Mouse (Mus musculus): ENCODE measurements around the gene Shld2. TPM values are rescaled to one million over a fixed set of nuclear protein-coding genes. Genes with fewer than 3 reads are reported as not detected.
"Not testable (repeated sequence)": the region's sequence is repeated elsewhere in the genome, so short reads cannot be mapped to it uniquely, and the experiment has no call there.

The Shld2 gene
- polyA plus RNA-seq, 1 experiment = 9.9 TPM

GRCm38 (mm10) chr14:34341993-34342392, 31.7 kb upstream of the Shld2 start:
- H3K4me1 ChIP-seq (ENCODE audit: control insufficient read depth, insufficient read depth, insufficient read length, low read length) = no peaks in the 10 kb centered on the region
- H3K27ac ChIP-seq (replicated peaks; ENCODE audit: low read depth, low read length) = no peak overlapping the region
- H3K4me3 ChIP-seq (ENCODE audit: insufficient read depth, low read depth, low read length) = no peak overlapping the region

DNA sequence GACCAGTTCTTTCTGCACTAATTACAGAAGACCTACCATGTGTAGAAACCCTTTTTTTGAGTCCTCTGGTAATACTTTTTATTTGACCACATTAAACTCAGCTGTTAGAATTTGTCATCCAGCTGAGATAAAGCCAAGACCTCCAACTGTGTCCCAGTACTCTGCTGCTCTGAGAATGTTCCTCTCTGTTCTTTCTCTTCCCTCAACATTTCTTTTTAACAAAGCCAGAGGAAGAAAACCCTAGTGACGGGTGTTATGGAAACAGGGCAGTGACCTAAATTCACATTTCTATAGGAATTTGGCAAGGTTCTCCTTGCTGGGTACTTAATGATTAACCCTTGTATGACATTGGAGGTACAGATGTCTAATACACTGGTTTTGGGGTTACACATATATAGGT, 29.2 kb upstream of the Shld2 start:
- Histone ChIP-seq H3K4me1 (ENCODE audit: control insufficient read depth, insufficient read depth, insufficient read length, low read length) (no peaks in the 10 kb centered on the region), H3K4me3 (ENCODE audit: insufficient read depth, low read depth, low read length) (no peak overlapping the region), H3K27ac (replicated peaks; ENCODE audit: low read depth, low read length) (no peak overlapping the region)

DNA sequence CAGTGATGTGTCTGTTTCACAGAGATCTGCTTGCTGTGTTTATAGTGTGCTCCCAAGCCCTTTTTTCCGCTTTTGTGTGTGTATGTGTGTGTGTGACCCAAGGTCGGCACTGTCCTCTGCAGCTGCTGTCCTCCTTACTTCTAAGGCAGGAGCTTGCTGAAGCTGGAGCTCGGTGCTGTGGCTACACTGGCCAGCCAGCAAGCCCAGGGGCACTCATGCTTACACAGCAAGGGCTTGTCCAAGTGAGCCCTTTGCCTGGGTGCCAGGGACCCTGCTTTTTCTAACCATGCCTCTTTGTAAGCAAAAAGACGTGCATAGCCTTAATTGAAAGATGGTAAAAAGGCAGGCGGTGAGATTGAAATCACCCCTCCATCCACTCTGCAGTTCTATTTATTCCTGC, 22.2 kb upstream of the Shld2 start:
- Histone ChIP-seq H3K27ac (replicated peaks; ENCODE audit: low read depth, low read length) (no peak overlapping the region), H3K4me3 (ENCODE audit: insufficient read depth, low read depth, low read length) (no peak overlapping the region), H3K4me1 (ENCODE audit: control insufficient read depth, insufficient read depth, insufficient read length, low read length) (no peaks in the 10 kb centered on the region)

DNA sequence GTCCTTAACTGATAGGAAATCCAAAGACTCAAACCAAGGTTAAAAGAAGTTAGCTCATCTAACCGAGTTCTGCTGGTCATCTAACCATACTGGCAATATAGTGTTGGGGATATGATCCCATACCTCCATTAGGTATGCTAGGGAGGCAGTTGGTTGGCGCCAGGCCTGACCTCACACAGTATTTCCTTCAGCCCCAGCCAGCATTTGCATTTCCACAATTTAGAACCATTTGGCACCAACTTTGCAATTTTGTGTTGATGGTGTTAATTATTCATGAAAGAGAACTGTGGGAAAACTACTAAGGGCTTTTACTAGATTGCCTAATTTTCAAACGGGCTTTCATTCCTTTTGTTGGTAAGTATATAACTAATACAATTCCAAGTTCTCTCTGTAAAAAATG, 21.6 kb upstream of the Shld2 start:
- H3K4me3 ChIP-seq (ENCODE audit: insufficient read depth, low read depth, low read length) = no peak overlapping the region
- H3K27ac ChIP-seq (replicated peaks; ENCODE audit: low read depth, low read length) = no peak overlapping the region
- H3K4me1 ChIP-seq (ENCODE audit: control insufficient read depth, insufficient read depth, insufficient read length, low read length) = no peaks in the 10 kb centered on the region

GRCm38 (mm10) chr14:34330657-34331158, 20.4 kb upstream of the Shld2 start:
- Histone ChIP-seq H3K27ac (replicated peaks; ENCODE audit: low read depth, low read length) (no peak overlapping the region), H3K4me1 (ENCODE audit: control insufficient read depth, insufficient read depth, insufficient read length, low read length) (no peaks in the 10 kb centered on the region), H3K4me3 (ENCODE audit: insufficient read depth, low read depth, low read length) (no peak overlapping the region)

- no peaks in the 10 kb centered on the region for H3K4me1 ChIP-seq (ENCODE audit: control insufficient read depth, insufficient read depth, insufficient read length, low read length)
- H3K27ac ChIP-seq (replicated peaks; ENCODE audit: low read depth, low read length) = no peak overlapping the region
- H3K4me3 ChIP-seq (ENCODE audit: insufficient read depth, low read depth, low read length) = no peak overlapping the region
These were observed 17.3 kb upstream of the Shld2 start for GRCm38 (mm10) chr14:34327618-34328017.

DNA sequence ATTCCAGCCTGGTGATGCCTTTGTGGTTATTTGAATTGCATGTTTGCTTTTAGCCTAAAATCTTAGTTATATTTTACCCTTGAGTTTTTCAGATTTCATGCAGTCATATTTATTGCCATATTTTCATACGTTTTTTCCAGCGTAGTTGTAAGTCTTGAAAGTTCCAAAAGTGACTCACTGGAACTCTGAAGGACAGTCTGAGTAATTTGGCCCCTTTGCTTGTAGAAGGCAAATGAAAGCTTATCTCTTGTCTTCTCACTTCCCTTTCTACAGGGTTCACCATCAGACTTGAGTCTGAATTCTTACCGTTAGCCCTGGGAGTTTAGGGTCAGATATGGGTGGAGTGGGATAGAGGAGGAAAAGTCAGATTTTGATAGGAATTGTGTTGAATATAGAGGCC, 16.3 kb upstream of the Shld2 start:
- no peaks in the 10 kb centered on the region for H3K4me1 ChIP-seq (ENCODE audit: control insufficient read depth, insufficient read depth, insufficient read length, low read length)
- no peak overlapping the region for H3K4me3 ChIP-seq (ENCODE audit: insufficient read depth, low read depth, low read length)
- no peak overlapping the region for H3K27ac ChIP-seq (replicated peaks; ENCODE audit: low read depth, low read length)

GRCm38 (mm10) chr14:34323576-34324085, 13.3 kb upstream of the Shld2 start:
- Histone ChIP-seq H3K4me1 (ENCODE audit: control insufficient read depth, insufficient read depth, insufficient read length, low read length) (no peaks in the 10 kb centered on the region), H3K27ac (replicated peaks; ENCODE audit: low read depth, low read length) (no peak overlapping the region), H3K4me3 (ENCODE audit: insufficient read depth, low read depth, low read length) (no peak overlapping the region)

- H3K4me3 ChIP-seq (ENCODE audit: insufficient read depth, low read depth, low read length) = no peak overlapping the region
- no peak overlapping the region for H3K27ac ChIP-seq (replicated peaks; ENCODE audit: low read depth, low read length)
- H3K4me1 ChIP-seq (ENCODE audit: control insufficient read depth, insufficient read depth, insufficient read length, low read length) = peaks cover 2% of the 10 kb centered on the region; the same call in 1 of the 2 replicates
These were observed 7.8 kb upstream of the Shld2 start for GRCm38 (mm10) chr14:34318113-34318512.

- Histone ChIP-seq H3K4me1 (ENCODE audit: control insufficient read depth, insufficient read depth, insufficient read length, low read length) (peaks cover 2% of the 10 kb centered on the region; the same call in 1 of the 2 replicates), H3K4me3 (ENCODE audit: insufficient read depth, low read depth, low read length) (no peak overlapping the region), H3K27ac (replicated peaks; ENCODE audit: low read depth, low read length) (no peak overlapping the region)
These were observed 7.1 kb upstream of the Shld2 start for GRCm38 (mm10) chr14:34317431-34317830.

DNA sequence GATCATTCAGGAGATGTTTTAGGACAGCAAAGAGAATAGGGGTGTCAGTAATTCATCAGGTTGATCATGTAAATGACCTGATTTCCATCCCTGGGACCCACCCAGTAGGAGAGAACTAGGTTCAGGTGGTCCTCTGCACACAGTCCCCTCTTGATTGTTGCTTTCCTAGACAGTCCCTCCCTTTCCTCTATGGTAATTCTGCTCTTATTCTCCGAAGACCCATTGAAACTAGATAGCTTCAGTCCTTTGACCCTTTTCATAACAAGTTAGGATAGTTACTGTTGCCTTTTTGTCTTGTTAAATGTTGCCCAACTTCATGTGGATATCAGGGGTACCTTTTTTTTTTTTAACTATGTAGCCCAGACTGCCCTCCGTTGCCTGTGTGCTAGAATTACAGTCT, 6.1 kb upstream of the Shld2 start:
- Histone ChIP-seq H3K4me3 (ENCODE audit: insufficient read depth, low read depth, low read length) (no peak overlapping the region), H3K4me1 (ENCODE audit: control insufficient read depth, insufficient read depth, insufficient read length, low read length) (peaks cover 2% of the 10 kb centered on the region; the same call in 1 of the 2 replicates), H3K27ac (replicated peaks; ENCODE audit: low read depth, low read length) (no peak overlapping the region)

GRCm38 (mm10) chr14:34314796-34315195, 4.5 kb upstream of the Shld2 start:
- Histone ChIP-seq H3K4me1 (ENCODE audit: control insufficient read depth, insufficient read depth, insufficient read length, low read length) (peaks cover 2% of the 10 kb centered on the region; the same call in 1 of the 2 replicates), H3K4me3 (ENCODE audit: insufficient read depth, low read depth, low read length) (no peak overlapping the region), H3K27ac (replicated peaks; ENCODE audit: low read depth, low read length) (no peak overlapping the region)

DNA sequence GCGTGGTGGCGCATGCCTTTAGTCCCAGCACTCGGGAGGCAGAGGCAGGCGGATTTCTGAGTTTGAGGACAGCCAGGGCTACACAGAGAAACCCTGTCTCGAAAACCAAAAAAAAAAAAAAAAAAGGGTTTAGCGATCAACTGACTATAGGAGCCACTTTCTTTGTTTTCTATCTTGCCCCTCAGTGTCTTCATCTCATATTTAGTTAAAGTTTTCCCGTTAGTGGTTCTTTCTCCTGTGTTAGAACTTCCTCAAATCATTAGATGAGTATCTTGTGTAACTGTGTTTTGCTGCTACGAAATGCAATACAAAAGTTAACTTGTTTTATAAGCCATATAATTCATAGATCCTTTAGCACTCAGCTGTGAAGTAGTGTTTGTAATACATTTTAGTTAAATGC, 4.1 kb upstream of the Shld2 start:
- not testable (repeated sequence) for H3K4me3 ChIP-seq (ENCODE audit: insufficient read depth, low read depth, low read length); H3K27ac ChIP-seq (replicated peaks; ENCODE audit: low read depth, low read length); H3K4me1 ChIP-seq (ENCODE audit: control insufficient read depth, insufficient read depth, insufficient read length, low read length)

GRCm38 (mm10) chr14:34313612-34314011, 3.3 kb upstream of the Shld2 start:
- Histone ChIP-seq H3K4me3 (ENCODE audit: insufficient read depth, low read depth, low read length) (no peak overlapping the region), H3K27ac (replicated peaks; ENCODE audit: low read depth, low read length) (no peak overlapping the region), H3K4me1 (ENCODE audit: control insufficient read depth, insufficient read depth, insufficient read length, low read length) (peaks cover 2% of the 10 kb centered on the region; the same call in 1 of the 2 replicates)

DNA sequence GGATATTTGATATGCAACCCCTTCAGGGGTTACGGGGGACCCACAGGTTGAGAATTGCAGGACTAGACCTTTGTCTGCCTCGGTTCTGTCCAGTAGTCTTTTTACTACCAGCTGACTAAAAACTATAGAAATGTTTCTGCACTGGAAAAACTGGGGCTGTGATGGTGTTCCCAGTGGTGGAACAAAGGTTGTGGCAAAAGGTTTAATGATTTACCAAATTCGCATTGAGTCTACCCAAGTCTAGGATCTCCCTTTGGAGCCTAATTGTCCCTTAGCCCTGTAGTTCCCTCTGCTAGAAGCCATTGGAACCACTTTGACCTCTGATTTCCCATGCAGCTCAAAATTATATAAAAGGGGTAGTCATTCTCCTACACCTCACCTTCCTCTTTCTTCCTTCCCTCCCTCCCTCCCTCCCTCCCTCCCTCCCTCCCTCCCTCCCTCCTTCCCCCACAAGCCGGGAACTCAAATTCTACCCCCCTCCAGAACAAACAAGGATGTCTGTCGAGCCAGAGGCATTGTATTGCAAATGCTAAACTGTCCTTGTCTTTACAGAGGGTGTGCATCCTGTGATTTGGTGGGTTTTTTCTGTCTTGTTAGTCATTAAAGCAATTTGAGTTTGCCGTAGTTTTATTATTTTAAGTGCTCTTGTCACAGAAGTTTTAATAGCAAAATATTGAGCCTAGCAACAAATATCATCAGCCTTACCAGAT, 2.2 kb upstream of the Shld2 start:
- H3K4me1 ChIP-seq (ENCODE audit: control insufficient read depth, insufficient read depth, insufficient read length, low read length) = peaks cover 2% of the 10 kb centered on the region; the same call in 1 of the 2 replicates
- no peak overlapping the region for H3K27ac ChIP-seq (replicated peaks; ENCODE audit: low read depth, low read length)
- peak overlapping the region; percentile 36 for H3K4me3 ChIP-seq (ENCODE audit: insufficient read depth, low read depth, low read length)

DNA sequence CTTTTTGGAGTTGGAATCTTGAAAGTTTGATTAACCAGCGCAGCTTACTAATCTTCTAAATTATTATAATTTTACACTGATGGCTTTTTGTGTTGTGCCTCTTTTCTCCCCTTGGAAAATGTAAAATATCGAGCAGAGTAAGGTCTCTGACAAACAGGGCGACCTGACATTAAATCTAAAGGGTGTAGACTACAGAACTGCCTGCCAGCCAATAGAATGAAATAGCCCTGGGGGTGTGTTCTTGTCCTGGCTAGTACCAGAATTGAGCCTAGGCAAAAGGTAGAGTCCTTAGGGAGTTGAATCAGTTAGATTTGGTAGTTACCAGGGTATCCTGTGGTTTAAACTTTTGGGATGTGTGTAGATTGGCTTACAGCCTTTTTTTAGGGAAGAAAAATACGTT, 1.4 kb upstream of the Shld2 start:
- H3K27ac ChIP-seq (replicated peaks; ENCODE audit: low read depth, low read length) = no peak overlapping the region
- peak overlapping the region; percentile 85 for H3K4me3 ChIP-seq (ENCODE audit: insufficient read depth, low read depth, low read length)
- H3K4me1 ChIP-seq (ENCODE audit: control insufficient read depth, insufficient read depth, insufficient read length, low read length) = peaks cover 2% of the 10 kb centered on the region; the same call in 1 of the 2 replicates
